Mouse (Mus musculus) hindbrain, embryonic 10.5 days (tissue): Measurements from ENCODE around the gene Fam219b. TPM values are rescaled to one million over a fixed set of nuclear protein-coding genes. Genes with fewer than 3 reads are reported as not detected.
A peak's percentile ranks its signal among the peaks of the same experiment; 100 is the strongest.

Experiments
- DNase-seq: peaks from one replicate; pipeline ENCODE4 v3.0.0-alpha.2; 2017; ENCODE audit warnings: low spot score
- H3K27ac ChIP-seq: fragments of 300-500 bp; sonication (generic); 2 replicates; pipeline ENCODE4 v1.5.1; 2016; ENCODE audit warnings: mild to moderate bottlenecking, moderate library complexity
- H3K27me3 ChIP-seq: fragments of 300-500 bp; sonication (generic); 2 replicates; pipeline ENCODE4 v1.6.1; 2016; ENCODE audit warnings: mild to moderate bottlenecking; ENCODE audit not compliant: poor library complexity, insufficient read depth, severe bottlenecking
- H3K36me3 ChIP-seq: fragments of 300-500 bp; sonication (generic); 2 replicates; pipeline ENCODE4 v1.6.1; 2016; ENCODE audit warnings: mild to moderate bottlenecking, moderate library complexity
- H3K4me1 ChIP-seq: fragments of 300-500 bp; sonication (generic); replicated peaks from 2 replicates; pipeline ENCODE4 v1.6.1; 2016; ENCODE audit warnings: mild to moderate bottlenecking
- H3K4me3 ChIP-seq: fragments of 300-500 bp; sonication (generic); 2 replicates; pipeline ENCODE4 v1.5.1; 2016; ENCODE audit warnings: mild to moderate bottlenecking, moderate library complexity
- H3K9me3 ChIP-seq: fragments of 300-500 bp; sonication (generic); 2 replicates; pipeline ENCODE4 v1.6.1; 2016; ENCODE audit warnings: mild to moderate bottlenecking, moderate library complexity
- WGBS: fragments of 180-500 bp; shearing (Covaris S2); methylation state at CpG from one replicate; pipeline ENCODE4 v1.1.7; 2016; 5-methylcytosine and 5-hydroxymethylcytosine counted together
- polyA plus RNA-seq: library from polyadenylated mRNA; unstranded; fragments of >200 nt; fragmentation: Nextera tagmentation; extraction: Ambion mirVana; gene quantifications from 2 replicates; pipeline ENCODE4 v1.2.1, GENCODE M21; 2016

Fam219b gene
- polyA plus RNA-seq, result 16.1 and 16.3 TPM in 2 replicates

DNA sequence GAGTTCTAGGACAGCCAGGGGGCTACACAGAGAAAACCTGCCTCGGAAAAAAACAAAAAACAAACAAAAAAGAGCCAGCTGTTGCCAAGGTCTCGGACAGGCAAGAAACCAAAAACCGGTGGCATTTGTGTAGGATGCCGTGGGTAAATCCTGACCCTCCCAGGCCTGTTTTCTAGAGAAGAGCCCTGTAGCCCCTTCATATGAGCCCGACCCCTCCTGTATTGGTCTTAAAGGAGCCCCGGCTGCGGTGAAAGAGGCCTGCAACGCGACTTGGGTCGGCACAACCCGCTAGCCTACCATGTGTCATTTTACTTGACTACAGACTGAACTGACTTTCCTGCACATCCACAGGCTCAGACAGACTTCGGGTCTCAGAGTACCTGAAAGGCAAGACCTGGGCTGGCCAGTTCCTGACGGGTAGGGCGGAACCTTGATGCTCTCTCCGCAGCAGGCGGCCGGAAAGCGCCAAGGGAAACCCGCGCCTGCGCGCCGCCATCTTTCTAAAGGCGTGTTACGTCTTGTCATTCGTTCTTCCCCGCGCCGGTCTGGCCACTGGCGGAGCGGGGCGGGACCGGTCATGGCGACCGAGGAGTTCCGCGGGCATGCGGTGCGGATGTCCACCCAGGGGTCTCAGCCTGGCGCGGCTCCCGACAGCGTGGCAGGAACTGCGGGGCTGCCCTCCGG lies at the start of gene Fam219b:
Fam219b (plus strand) TSS at position 485 of the 684 bp plus-strand sequence.
- Histone ChIP-seq H3K4me1 (peaks cover 28% of the 10 kb centered on the region), H3K9me3 (no peaks in the 10 kb centered on the region), H3K4me3 (peak within 1 kb of the TSS; percentile 94), H3K36me3 (peaks cover 64% of the 10 kb centered on the region), H3K27ac (peak within 1 kb of the TSS; percentile 97), H3K27me3 (no peaks in the 10 kb centered on the region)
- peak; percentile 89 for DNase-seq
- WGBS, result 2% methylated on average over 45 of the region's 45 CpGs

GRCm38 (mm10) chr9:57487807-57488206 lies 49.5 kb upstream of the Fam219b start:
- no peak for DNase-seq
- no peaks in the 10 kb centered on the region for H3K36me3 ChIP-seq
- peaks cover 24% of the 10 kb centered on the region for H3K27me3 ChIP-seq
- no peaks in the 10 kb centered on the region for H3K9me3 ChIP-seq
- no peak overlapping the region for H3K27ac ChIP-seq
- no peak overlapping the region for H3K4me3 ChIP-seq
- H3K4me1 ChIP-seq, result no peaks in the 10 kb centered on the region
- 78% methylated on average over 7 of the region's 7 CpGs for WGBS

DNA sequence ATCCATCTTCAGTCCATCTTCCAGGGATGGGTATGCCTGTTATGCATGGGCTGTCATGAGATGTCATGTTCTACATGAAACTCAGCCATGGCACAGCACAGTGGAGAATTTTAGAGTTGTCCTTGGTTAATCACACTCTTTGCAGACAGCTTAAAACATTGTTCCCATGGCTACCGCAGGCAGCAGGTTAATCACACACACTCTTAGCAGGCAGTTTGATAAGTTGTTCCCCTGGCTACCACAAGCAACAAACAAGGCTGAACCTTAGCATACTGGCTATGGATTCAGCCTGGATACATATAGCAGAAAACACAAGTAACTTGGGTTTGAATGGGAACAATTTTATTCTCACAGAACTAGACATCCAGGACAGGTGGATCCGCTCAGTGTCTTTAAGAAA lies 43.8 kb upstream of the Fam219b start:
- peaks cover 5% of the 10 kb centered on the region; the same call in 1 of the 2 replicates for H3K27me3 ChIP-seq
- H3K27ac ChIP-seq, result no peak overlapping the region
- H3K9me3 ChIP-seq, result no peaks in the 10 kb centered on the region
- H3K36me3 ChIP-seq, result no peaks in the 10 kb centered on the region
- no peaks in the 10 kb centered on the region for H3K4me1 ChIP-seq
- WGBS, result 88% methylated on average over 2 of the region's 2 CpGs
- no peak overlapping the region for H3K4me3 ChIP-seq
- no peak for DNase-seq

- H3K27me3 ChIP-seq, result peaks cover 19% of the 10 kb centered on the region
- H3K9me3 ChIP-seq, result no peaks in the 10 kb centered on the region
- H3K4me1 ChIP-seq, result no peaks in the 10 kb centered on the region
- H3K4me3 ChIP-seq, result no peak overlapping the region
- no peaks in the 10 kb centered on the region for H3K36me3 ChIP-seq
- DNase-seq, result no peak
- H3K27ac ChIP-seq, result no peak overlapping the region
These were observed 42.4 kb upstream of the Fam219b start for GRCm38 (mm10) chr9:57494970-57495369.

- WGBS, result 78% methylated on average over 5 of the region's 5 CpGs
These were observed 40.1 kb upstream of the Fam219b start for GRCm38 (mm10) chr9:57497236-57497635.

GRCm38 (mm10) chr9:57498536-57498935 lies 38.8 kb upstream of the Fam219b start:
- no peak overlapping the region for H3K4me3 ChIP-seq
- H3K36me3 ChIP-seq, result no peaks in the 10 kb centered on the region
- H3K27ac ChIP-seq, result no peak overlapping the region
- H3K27me3 ChIP-seq, result peaks cover 55% of the 10 kb centered on the region
- peaks cover 25% of the 10 kb centered on the region for H3K4me1 ChIP-seq
- no peak for DNase-seq
- WGBS, result 59% methylated on average over 7 of the region's 7 CpGs
- no peaks in the 10 kb centered on the region for H3K9me3 ChIP-seq

More at GRCm38 (mm10) chr9:57497236-57497635, 40.1 kb upstream of the Fam219b start:
- Histone ChIP-seq H3K36me3 (no peaks in the 10 kb centered on the region), H3K27ac (no peak overlapping the region), H3K9me3 (no peaks in the 10 kb centered on the region), H3K27me3 (peaks cover 42% of the 10 kb centered on the region), H3K4me1 (peaks cover 12% of the 10 kb centered on the region), H3K4me3 (no peak overlapping the region)
- DNase-seq, result no peak

DNA sequence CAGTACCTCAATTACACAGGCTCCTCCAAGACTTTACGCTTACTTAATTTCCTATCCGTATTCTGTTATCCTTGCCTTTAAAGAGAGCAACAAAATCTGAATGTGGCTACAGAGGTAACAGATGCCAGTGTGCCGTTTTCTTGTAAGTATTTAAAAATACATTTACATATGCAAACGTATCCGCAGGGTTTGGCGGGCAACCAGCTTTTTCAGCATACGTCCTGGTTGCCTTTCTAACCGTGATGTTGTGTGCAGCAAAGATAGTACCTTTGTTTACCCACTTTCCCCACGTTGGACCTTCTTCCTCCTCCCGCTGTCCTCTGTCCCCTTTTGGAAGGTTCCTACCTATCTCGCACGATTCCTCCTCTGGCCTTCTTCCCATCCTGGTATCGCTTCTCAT lies 35.9 kb upstream of the Fam219b start:
- DNase-seq, result no peak
- H3K36me3 ChIP-seq, result no peaks in the 10 kb centered on the region
- WGBS, result 9% methylated on average over 13 of the region's 13 CpGs
- H3K27me3 ChIP-seq, result peaks cover 84% of the 10 kb centered on the region
- peak overlapping the region; percentile 41 for H3K4me3 ChIP-seq
- H3K9me3 ChIP-seq, result no peaks in the 10 kb centered on the region
- no peak overlapping the region for H3K27ac ChIP-seq
- H3K4me1 ChIP-seq, result peaks cover 53% of the 10 kb centered on the region

- Histone ChIP-seq H3K4me3 (peak overlapping the region; percentile 41), H3K27ac (no peak overlapping the region), H3K36me3 (no peaks in the 10 kb centered on the region), H3K4me1 (peaks cover 53% of the 10 kb centered on the region), H3K9me3 (no peaks in the 10 kb centered on the region), H3K27me3 (peaks cover 88% of the 10 kb centered on the region)
- WGBS, result 1% methylated on average over 20 of the region's 20 CpGs
- peak; percentile 52 for DNase-seq
These were observed 35.5 kb upstream of the Fam219b start for GRCm38 (mm10) chr9:57501861-57502260.

- Histone ChIP-seq H3K4me1 (peaks cover 53% of the 10 kb centered on the region), H3K4me3 (peak overlapping the region; percentile 57), H3K36me3 (no peaks in the 10 kb centered on the region), H3K9me3 (no peaks in the 10 kb centered on the region), H3K27ac (no peak overlapping the region), H3K27me3 (peaks cover 93% of the 10 kb centered on the region)
- DNase-seq, result peak; percentile 42
- 2% methylated on average over 23 of the region's 23 CpGs for WGBS
These were observed 34.3 kb upstream of the Fam219b start for GRCm38 (mm10) chr9:57502911-57503621.

DNA sequence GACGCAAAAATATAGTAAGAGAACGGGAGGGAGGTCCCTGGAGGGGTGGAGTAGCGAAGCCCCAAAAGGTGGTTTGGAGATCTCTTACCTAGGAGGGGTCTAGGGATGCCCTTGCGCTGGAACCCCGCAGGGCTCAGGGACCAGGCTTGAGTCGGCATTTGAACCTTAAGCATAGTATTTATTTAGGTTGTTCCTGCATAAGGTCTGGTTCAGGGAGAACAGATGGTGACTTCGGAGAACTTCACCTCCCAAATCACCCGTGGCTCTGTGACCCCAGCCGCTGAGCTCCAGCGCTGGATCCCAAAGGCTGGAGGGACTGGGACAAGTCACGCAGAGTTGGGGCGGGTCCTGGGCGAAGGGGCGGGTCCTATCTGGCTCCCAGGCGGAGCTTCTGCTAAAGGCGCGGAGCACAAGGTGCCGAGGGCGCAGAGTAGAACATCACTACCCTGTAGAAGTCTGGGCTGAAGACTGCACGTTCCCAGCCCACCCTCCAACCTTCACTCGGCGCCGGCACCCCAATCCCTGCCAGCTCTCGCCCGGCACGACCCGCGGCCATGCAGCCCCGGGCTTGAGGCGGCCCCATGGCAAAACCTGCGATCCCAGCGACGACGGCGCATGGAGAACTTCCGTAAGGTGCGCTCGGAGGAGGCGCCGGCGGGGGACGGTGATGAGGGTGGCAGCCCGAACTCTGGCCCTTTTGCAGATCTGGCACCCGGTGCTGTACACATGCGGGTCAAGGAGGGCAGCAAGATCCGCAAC lies 33.5 kb upstream of the Fam219b start, which contains the start of gene Rpp25:
Rpp25 (plus strand) TSS at position 405 of the 759 bp plus-strand sequence.
- H3K4me3 ChIP-seq, result peak within 1 kb of the TSS; percentile 57
- H3K27ac ChIP-seq, result peak within 1 kb of the TSS; percentile 13; the same call in 1 of the 2 replicates
- DNase-seq, result peak; percentile 66
- H3K36me3 ChIP-seq, result no peaks in the 10 kb centered on the region
- peaks cover 53% of the 10 kb centered on the region for H3K4me1 ChIP-seq
- H3K27me3 ChIP-seq, result peaks cover 86% of the 10 kb centered on the region
- under 1% methylated on average over 46 of the region's 46 CpGs for WGBS
- H3K9me3 ChIP-seq, result no peaks in the 10 kb centered on the region

DNA sequence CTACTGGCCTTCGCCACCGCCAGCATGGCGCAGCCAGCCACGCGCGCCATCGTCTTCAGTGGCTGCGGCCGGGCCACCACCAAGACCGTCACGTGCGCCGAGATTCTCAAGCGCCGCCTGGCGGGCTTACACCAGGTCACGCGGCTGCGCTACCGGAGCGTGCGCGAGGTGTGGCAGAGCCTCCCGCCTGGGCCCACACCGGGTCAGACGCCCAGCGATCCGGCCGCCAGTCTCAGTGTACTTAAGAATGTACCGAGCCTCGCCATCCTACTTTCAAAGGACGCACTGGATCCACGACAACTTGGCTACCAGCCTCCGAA lies 33.0 kb upstream of the Fam219b start:
- no peaks in the 10 kb centered on the region for H3K9me3 ChIP-seq
- peak overlapping the region; percentile 57 for H3K4me3 ChIP-seq
- H3K27me3 ChIP-seq, result peaks cover 80% of the 10 kb centered on the region
- peak; percentile 58 for DNase-seq
- H3K36me3 ChIP-seq, result no peaks in the 10 kb centered on the region
- H3K4me1 ChIP-seq, result peaks cover 53% of the 10 kb centered on the region
- under 1% methylated on average over 34 of the region's 34 CpGs for WGBS
- H3K27ac ChIP-seq, result peak overlapping the region; percentile 13; the same call in 1 of the 2 replicates

DNA sequence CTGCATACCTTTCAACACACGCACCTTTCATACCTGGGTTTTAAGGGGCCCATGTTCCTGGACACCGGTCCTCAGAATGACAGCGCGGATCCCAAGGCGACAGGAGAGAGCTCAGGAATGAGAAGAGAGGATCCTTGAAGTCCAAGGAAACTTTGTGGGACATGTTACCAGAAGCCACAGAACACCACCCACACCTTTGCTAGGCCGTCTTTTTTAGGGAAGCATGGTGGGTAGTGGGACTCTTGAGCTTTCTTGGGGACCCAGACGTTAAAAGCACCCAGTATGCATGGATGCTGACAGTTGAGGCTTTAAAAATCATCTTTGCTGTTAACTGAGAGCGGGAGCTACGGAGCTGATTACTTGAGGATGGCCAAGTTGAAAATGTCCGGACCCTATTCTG lies 32.4 kb upstream of the Fam219b start:
- Histone ChIP-seq H3K9me3 (no peaks in the 10 kb centered on the region), H3K36me3 (no peaks in the 10 kb centered on the region), H3K27me3 (peaks cover 75% of the 10 kb centered on the region), H3K4me1 (peaks cover 53% of the 10 kb centered on the region), H3K27ac (no peak overlapping the region), H3K4me3 (peak overlapping the region; percentile 57; the same call in 1 of the 2 replicates)
- WGBS, result 44% methylated on average over 10 of the region's 10 CpGs
- DNase-seq, result no peak
